Mouse (Mus musculus) heart, postnatal 0 days (tissue): ENCODE data around the gene Nipbl. TPM values are rescaled to one million over a fixed set of nuclear protein-coding genes. Genes with fewer than 3 reads are reported as not detected.

ENCODE experiments used
- ATAC-seq: fragments of 200-750 bp; cut with Nextera tagmentation; 2 replicates; pipeline ENCODE4 v1.8.0; 2017; ENCODE audit warnings: low read depth, moderate number of reproducible peaks, moderate library complexity; ENCODE audit not compliant: insufficient read depth
- DNase-seq: peaks from one replicate; pipeline ENCODE4 v3.0.0-alpha.2; 2016; ENCODE audit warnings: low spot score
- H3K27ac ChIP-seq: fragments of 300-500 bp; sonication (generic); 2 replicates; pipeline ENCODE4 v1.5.1; 2014; ENCODE audit warnings: low read depth, mild to moderate bottlenecking
- H3K27me3 ChIP-seq: fragments of 300-500 bp; sonication (generic); 2 replicates; pipeline ENCODE4 v1.6.1; 2014; ENCODE audit warnings: low read length, mixed read lengths; ENCODE audit not compliant: control insufficient read depth, insufficient read depth
- H3K36me3 ChIP-seq: fragments of 300-500 bp; sonication (generic); replicated peaks from 2 replicates; pipeline ENCODE4 v1.6.1; 2014; ENCODE audit warnings: low read length, mixed read lengths; ENCODE audit not compliant: control insufficient read depth, insufficient read depth
- H3K4me1 ChIP-seq: fragments of 300-500 bp; sonication (generic); 2 replicates; pipeline ENCODE4 v1.6.1; 2014; ENCODE audit warnings: antibody characterized with exemption; ENCODE audit not compliant: control insufficient read depth, insufficient read depth
- H3K4me2 ChIP-seq: fragments of 300-500 bp; sonication (generic); 2 replicates; pipeline ENCODE4 v1.6.1; 2014; ENCODE audit warnings: low read depth, mild to moderate bottlenecking, low read length, moderate library complexity
- H3K4me3 ChIP-seq: fragments of 300-500 bp; sonication (generic); 2 replicates; pipeline ENCODE4 v1.5.1; 2014; ENCODE audit warnings: low read depth, low read length
- H3K9ac ChIP-seq: fragments of 300-500 bp; sonication (generic); replicated peaks from 2 replicates; pipeline ENCODE4 v1.6.1; 2014; ENCODE audit warnings: low read depth, low read length, mixed read lengths
- H3K9me3 ChIP-seq: fragments of 300-500 bp; sonication (generic); replicated peaks from 2 replicates; pipeline ENCODE4 v1.6.1; 2016; ENCODE audit warnings: low read length; ENCODE audit not compliant: control insufficient read depth
- CTCF ChIP-seq: IDR thresholded peaks from 2 replicates; pipeline ENCODE4 v1.5.1; 2016; ENCODE audit warnings: antibody characterized with exemption, control low read depth, low read depth
- EP300 ChIP-seq: IDR thresholded peaks from 2 replicates; pipeline ENCODE4 v1.6.1; 2016; ENCODE audit warnings: antibody characterized with exemption, low read depth
- WGBS: fragments of 180-500 bp; shearing (Covaris S2); extraction: QIAGEN DNeasy Blood & Tissue Kit; methylation state at CpG from one replicate; pipeline ENCODE4 v1.1.7; 2014; 5-methylcytosine and 5-hydroxymethylcytosine counted together
- polyA plus RNA-seq: library from polyadenylated mRNA; unstranded; fragments of >200 nt; fragmentation: Nextera tagmentation; extraction: Ambion mirVana; gene quantifications from 2 replicates; pipeline ENCODE4 v1.2.1, GENCODE M21; 2015
- total RNA-seq: library from RNA; depleted of rRNA; stranded (reverse); fragments of >200 nt; gene quantifications from 2 replicates; pipeline ENCODE4 v1.2.3, GENCODE M21; 2014; ENCODE audit warnings: low replicate concordance

Gene Nipbl
- total and polyA plus RNA-seq, 2 experiments from 2014 or later, result 8.2 to 12.2 TPM

DNA sequence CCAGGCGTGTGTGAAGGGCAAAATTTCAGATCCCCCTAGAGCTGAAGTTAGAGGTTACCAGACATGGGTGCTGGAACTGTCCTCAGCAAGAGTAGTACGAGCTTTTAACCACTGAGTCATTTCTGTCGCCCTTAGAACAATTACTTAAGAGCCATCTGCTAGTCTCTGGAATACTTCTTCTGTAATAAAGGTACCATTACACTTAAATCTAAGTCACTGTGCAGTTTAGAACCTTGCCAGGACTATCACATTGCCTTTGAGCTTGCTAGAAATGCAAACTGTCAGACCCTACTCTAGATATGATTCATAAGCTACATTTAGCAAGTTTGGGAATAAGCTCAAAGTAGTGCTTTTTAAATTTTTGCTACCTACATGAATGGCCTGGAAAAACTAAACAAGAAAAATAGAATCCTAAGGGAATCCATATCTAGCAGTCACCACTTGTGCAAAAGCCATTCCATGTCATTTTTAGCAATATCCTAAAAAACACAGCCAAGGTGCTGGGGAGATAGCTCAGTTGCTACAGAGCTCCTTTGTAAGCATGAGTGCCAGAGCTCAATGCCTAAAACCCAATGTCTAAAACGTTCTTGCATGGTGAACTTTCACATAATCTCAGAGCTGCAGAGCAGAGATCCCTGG is 27.6 kb downstream of the Nipbl start:
- Histone ChIP-seq H3K4me3 (no peak overlapping the region), H3K4me2 (no peak overlapping the region), H3K27ac (no peak overlapping the region), H3K27me3 (no peaks in the 10 kb centered on the region), H3K4me1 (0 out of 2 replicates have a peak, but pooled peaks cover 9% of the 10 kb centered on the region), H3K9me3 (no peaks in the 10 kb centered on the region), H3K36me3 (no peaks in the 10 kb centered on the region), H3K9ac (no peak overlapping the region)
- no peak for ATAC-seq
- TF ChIP-seq CTCF, result no peak
- TF ChIP-seq EP300, result no peak
- no peak for DNase-seq
- 61% methylated on average over 4 of the region's 4 CpGs for WGBS

DNA sequence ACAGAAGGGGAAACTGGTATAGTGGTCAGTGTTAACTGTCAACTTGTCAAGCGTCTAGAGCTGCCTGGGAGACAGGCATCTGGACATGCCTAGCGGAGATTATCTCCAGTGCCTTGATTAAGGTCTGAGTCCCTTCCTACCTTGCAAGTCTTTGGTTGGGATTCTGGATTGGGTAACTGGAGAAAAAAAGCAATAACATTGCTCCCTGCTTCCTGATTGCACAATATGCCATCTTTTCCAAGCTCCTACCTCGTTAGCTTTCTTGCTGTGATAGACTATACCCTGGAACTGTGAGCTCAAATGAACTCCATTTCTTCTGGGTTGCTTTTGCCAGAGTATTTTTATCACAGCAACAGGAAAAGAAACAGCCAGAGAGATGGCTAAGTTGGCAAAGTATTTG is 30.9 kb downstream of the Nipbl start:
- Histone ChIP-seq H3K4me1 (peaks cover 14% of the 10 kb centered on the region; the same call in 1 of the 2 replicates), H3K27ac (no peak overlapping the region), H3K4me2 (no peak overlapping the region), H3K9me3 (no peaks in the 10 kb centered on the region), H3K27me3 (no peaks in the 10 kb centered on the region), H3K36me3 (no peaks in the 10 kb centered on the region), H3K9ac (no peak overlapping the region), H3K4me3 (no peak overlapping the region)
- DNase-seq, result no peak
- TF ChIP-seq CTCF (no peak), EP300 (no peak)
- ATAC-seq, result no peak
- 65% methylated on average over 3 of the region's 3 CpGs for WGBS

DNA sequence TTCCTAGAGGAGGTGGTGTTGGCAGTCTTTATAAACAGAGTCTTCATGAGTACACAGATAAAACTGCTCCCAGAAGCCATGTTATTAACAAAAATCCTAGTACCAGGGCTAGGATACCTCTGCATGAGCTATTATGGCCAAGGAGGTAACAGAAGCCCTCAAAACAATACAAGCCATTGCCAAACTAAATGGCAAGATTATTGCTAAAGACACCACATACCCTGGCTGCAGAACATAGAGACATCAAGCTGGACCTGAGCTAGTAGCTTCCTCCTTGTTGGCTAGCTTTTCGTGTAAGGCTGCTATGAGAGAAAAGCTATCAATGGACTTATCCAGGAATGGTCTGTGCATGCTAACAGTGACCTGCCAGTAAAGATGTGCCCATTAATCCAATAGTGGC is 32.4 kb downstream of the Nipbl start:
- H3K36me3 ChIP-seq, result no peaks in the 10 kb centered on the region
- no peak for ATAC-seq
- H3K4me3 ChIP-seq, result no peak overlapping the region
- H3K27ac ChIP-seq, result no peak overlapping the region
- H3K27me3 ChIP-seq, result no peaks in the 10 kb centered on the region
- no peak overlapping the region for H3K9ac ChIP-seq
- 68% methylated on average over 1 of the region's 1 CpGs for WGBS
- H3K4me1 ChIP-seq, result peaks cover 12% of the 10 kb centered on the region; the same call in 1 of the 2 replicates
- no peak for TF ChIP-seq CTCF
- DNase-seq, result no peak
- H3K9me3 ChIP-seq, result no peaks in the 10 kb centered on the region
- H3K4me2 ChIP-seq, result no peak overlapping the region

DNA sequence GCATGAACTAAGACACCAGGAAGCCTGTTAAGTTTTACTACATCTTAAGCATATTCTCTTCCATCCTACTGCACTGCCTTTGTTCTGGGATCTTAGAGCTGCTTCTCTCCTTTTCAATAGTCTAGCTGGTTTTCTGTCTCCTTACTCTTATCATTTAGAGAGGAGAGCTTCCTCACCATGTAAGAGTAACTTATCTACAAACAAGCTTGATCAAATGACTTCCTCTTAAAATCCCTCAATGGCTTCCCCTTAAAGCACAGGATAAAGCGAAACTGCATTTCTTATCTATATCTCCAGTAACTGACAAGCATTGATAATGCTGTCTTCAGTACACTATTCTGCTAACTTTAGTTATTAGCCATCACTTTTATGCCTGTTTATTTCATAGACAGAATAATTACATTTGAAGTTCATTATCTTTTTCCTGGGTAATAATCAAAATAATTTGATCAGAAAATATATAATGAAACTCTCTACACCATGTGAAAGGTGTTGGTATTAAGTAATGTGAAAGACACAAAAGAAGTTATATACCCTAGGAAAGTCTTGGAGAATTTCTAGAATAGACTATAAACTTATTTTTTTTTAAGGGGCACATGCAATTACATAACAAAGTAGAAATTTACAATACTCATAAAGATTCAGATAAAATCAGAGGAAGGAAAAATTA is 33.0 kb downstream of the Nipbl start:
- H3K27me3 ChIP-seq, result no peaks in the 10 kb centered on the region
- WGBS, result 17% methylated on average over 1 of the region's 1 CpGs
- no peak overlapping the region for H3K9ac ChIP-seq
- no peak overlapping the region for H3K4me3 ChIP-seq
- no peak for TF ChIP-seq CTCF
- no peak for TF ChIP-seq EP300
- H3K36me3 ChIP-seq, result no peaks in the 10 kb centered on the region
- ATAC-seq (no peak), DNase-seq (no peak)
- no peak overlapping the region for H3K4me2 ChIP-seq
- H3K9me3 ChIP-seq, result no peaks in the 10 kb centered on the region
- H3K4me1 ChIP-seq, result peaks cover 10% of the 10 kb centered on the region; the same call in 1 of the 2 replicates
- H3K27ac ChIP-seq, result no peak overlapping the region

DNA sequence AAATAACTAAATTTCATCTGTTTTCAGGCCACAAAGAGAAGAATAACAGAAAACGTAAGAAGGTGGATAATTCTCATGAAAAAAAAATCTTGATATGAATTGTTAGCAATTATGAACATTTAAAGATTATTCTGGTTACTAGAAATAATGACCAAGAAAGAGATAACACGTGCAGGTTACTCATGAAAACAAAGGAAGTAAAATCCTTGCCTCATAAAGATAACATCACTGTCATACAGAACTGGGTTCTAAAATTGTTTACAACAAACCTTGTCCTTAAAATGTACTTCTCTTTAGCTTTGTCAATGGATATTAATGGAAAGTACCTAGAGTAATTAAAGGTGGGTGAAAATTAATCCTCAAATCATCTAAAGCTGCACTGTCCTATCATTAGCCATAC is 37.2 kb downstream of the Nipbl start:
- Histone ChIP-seq H3K4me2 (no peak overlapping the region), H3K27me3 (no peaks in the 10 kb centered on the region), H3K9ac (no peak overlapping the region), H3K4me3 (no peak overlapping the region), H3K36me3 (no peaks in the 10 kb centered on the region), H3K4me1 (peaks cover 9% of the 10 kb centered on the region), H3K9me3 (no peaks in the 10 kb centered on the region), H3K27ac (no peak overlapping the region)
- no peak for DNase-seq
- no peak for ATAC-seq
- no peak for TF ChIP-seq EP300
- no peak for TF ChIP-seq CTCF
- 74% methylated on average over 2 of the region's 2 CpGs for WGBS
